Mouse (Mus musculus) spleen, adult 2 months (tissue): ENCODE data around the gene Ssbp4.

ENCODE experiments used
- CTCF ChIP-seq: fragments of 200-500 bp; IDR thresholded peaks from 2 replicates; pipeline ENCODE4 v1.5.1; 2011; ENCODE audit warnings: mild to moderate bottlenecking, inconsistent platforms; ENCODE audit not compliant: insufficient read depth, insufficient read length, insufficient replicate concordance; ENCODE audit errors: extremely low read depth
- POLR2A ChIP-seq: fragments of 200-500 bp; IDR thresholded peaks from 2 replicates; pipeline ENCODE4 v1.6.1; 2011; ENCODE audit warnings: low read depth, low read length, inconsistent platforms

- TF ChIP-seq POLR2A, result no peak
- TF ChIP-seq CTCF, result no peak
Observed at GRCm38 (mm10) chr8:70560564-70560963, 48.1 kb downstream of the Ssbp4 start.
